Mouse (Mus musculus) testis, adult 2 months (tissue): ENCODE data around the gene Fstl4.

Experiments
- CTCF ChIP-seq: fragments of 200-500 bp; IDR thresholded peaks from 2 replicates; pipeline ENCODE4 v1.5.1; 2012; ENCODE audit warnings: low read depth, mild to moderate bottlenecking, inconsistent platforms, low read length, moderate library complexity; ENCODE audit not compliant: control insufficient read depth, insufficient read depth, insufficient replicate concordance
- POLR2A ChIP-seq: fragments of 200-500 bp; IDR thresholded peaks from 2 replicates; pipeline ENCODE4 v1.6.1; 2012; ENCODE audit warnings: low read depth, mild to moderate bottlenecking, inconsistent platforms, low read length, moderate library complexity; ENCODE audit not compliant: control insufficient read depth

GRCm38 (mm10) chr11:52729890-52730289, 34.5 kb upstream of the Fstl4 start:
- TF ChIP-seq CTCF (no peak), POLR2A (no peak)
